Mouse (Mus musculus): ENCODE results near the gene Asxl2.

DNA sequence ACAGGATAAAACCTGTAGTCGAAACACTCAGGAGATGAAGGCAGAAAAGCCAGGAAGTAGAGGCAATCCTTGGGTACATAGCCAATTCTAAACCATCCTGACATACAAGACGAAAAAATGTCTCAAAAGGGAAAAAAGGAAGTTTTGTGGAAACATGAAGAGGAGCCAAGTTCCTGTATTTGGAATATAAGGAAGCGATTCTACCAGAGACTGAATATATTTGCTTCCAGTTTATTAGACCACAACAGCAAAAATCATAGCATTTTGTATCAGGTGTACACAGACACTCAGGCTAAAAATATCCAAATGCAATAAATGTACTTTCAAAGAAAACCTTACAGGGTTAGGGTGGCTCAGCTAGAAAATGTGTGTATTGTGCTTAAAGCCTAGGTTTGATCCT is 7.9 kb upstream of the Asxl2 start:
- TF ChIP-seq CTCF (IDR thresholded peaks at IDR 0.05; ENCODE audit: low read depth) (no peak), EP300 (IDR thresholded peaks at IDR 0.05; ENCODE audit: low read depth) (no peak)
